9 mouse cellular contexts compared by ENCODE assay signal in the genomic region with DNA sequence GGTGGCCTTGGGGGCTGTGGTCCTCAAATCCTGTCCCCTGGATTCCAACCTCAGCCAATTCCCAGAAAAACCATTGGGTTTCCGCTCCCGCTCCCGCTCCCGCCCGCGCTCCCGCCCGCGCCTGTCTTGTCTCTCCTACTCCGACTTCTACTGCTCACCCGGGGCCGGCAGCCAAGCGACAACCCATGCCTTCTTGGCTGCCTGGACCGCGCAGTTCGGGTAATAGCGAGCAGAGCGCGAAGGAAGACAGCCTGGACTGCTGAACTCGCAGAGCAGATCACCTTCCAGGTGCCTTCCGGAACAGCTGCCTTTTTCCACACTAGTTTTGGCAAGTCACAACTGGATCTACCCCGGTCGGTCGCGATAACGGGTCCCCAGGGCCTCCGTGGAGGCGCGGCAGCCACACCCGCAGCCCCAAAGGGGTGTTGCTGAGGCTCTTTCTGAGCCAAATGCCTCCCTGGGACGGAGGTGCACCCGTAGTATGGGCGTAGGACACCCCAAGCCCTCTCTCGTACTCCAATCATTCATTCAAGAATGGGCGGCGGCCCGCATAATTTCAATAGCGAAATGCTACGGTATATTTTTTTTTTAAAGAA. TPM values are rescaled to one million over a fixed set of nuclear protein-coding genes. Genes with fewer than 3 reads are reported as not detected.
DNase-seq lines count a peak whose midpoint lies in the region; ATAC-seq lines count a peak whose summit lies in the region.
"Had no signal": no experiment of that assay in that cellular context is flagged by ENCODE, and none has a peak within 500 bp of the region (broad histone marks: within the 10 kb centered on the region; RNA-seq: fewer than 3 reads in every experiment).

No protein-coding gene starts in this region.

- H3K9ac ChIP-seq in intestine, embryonic 14.5 days (ENCODE audit: low read length) = no peak overlapping the region

- H3K36me3 ChIP-seq in intestine, embryonic 14.5 days (ENCODE audit: control insufficient read depth, insufficient read depth, low read length) = no peaks in the 10 kb centered on the region

- H3K9me3 ChIP-seq in intestine, embryonic 14.5 days (ENCODE audit: control insufficient read depth, low read length) = no peaks in the 10 kb centered on the region

- no peak overlapping the region for H3K27ac ChIP-seq in intestine, embryonic 14.5 days (ENCODE audit: low read depth)

- 3% methylated on average over 39 of the region's 39 CpGs for WGBS in intestine, embryonic 14.5 days

- H3K4me1 ChIP-seq in intestine, embryonic 14.5 days (replicated peaks; ENCODE audit: control insufficient read depth, insufficient read depth, low read length) = peaks cover 8% of the 10 kb centered on the region

- peak overlapping the region; percentile 26 for H3K4me2 ChIP-seq in intestine, embryonic 14.5 days (ENCODE audit: low read length)

- H3K27me3 ChIP-seq in intestine, embryonic 14.5 days (replicated peaks; ENCODE audit: control insufficient read depth, insufficient read depth, low read length) = peaks cover 100% of the 10 kb centered on the region

- peak; percentile 68 to 76 for DNase-seq in cerebellum, postnatal 10 days
- DNase-seq in cerebellum, adult 9-11 months = no peak
- DNase-seq in ovary, postnatal 36 days (ENCODE audit: low spot score) = peak; percentile 37
- DNase-seq in ovary, postnatal 14 days (ENCODE audit: low spot score) = no peak
- DNase-seq in intestine, embryonic 14.5 days (ENCODE audit: low spot score) = peak; percentile 74
- no peak for DNase-seq in thymus, postnatal 0 days (ENCODE audit: low spot score)

- H3K4me3 ChIP-seq in intestine, embryonic 14.5 days (ENCODE audit: low read depth, low read length) = peak overlapping the region; percentile 15; the same call in 1 of the 2 replicates

- ATAC-seq in intestine, embryonic 14.5 days (replicated peaks; ENCODE audit: low FRiP score, low TSS enrichment, low read depth) = no peak
- peak; percentile 63 for ATAC-seq in megakaryocyte progenitor cell, adult 5-6 weeks (replicated peaks; ENCODE audit: poor library complexity)
- ATAC-seq in cerebellum, adult (ENCODE audit: insufficient number of reproducible peaks, low FRiP score, low TSS enrichment) = no peak

RNA-seq across cellular contexts. Expression of a gene that starts 3.0 kb away (rescaled TPM):
- polyA plus RNA-seq in intestine, embryonic 14.5 days (2014; fragmentation: Nextera tagmentation; extraction: Ambion mirVana) = not detected in 2 replicates
- not detected in 2 replicates for total RNA-seq in megakaryocyte progenitor cell, adult 5-6 weeks (2015)
- not detected in 2 replicates for total RNA-seq in megakaryocyte progenitor cell, adult 5-6 weeks (2017)
- polyA plus RNA-seq in thymus, postnatal 0 days (2015; fragmentation: Nextera tagmentation; extraction: Ambion mirVana) = 0.17 and 0.21 TPM in 2 replicates

RNA-seq across cellular contexts. Expression of a gene that starts 23.2 kb away (rescaled TPM):
- polyA plus RNA-seq in intestine, embryonic 14.5 days (2014; fragmentation: Nextera tagmentation; extraction: Ambion mirVana) = 0.72 and 0.91 TPM in 2 replicates
- not detected in 2 replicates for total RNA-seq in megakaryocyte progenitor cell, adult 5-6 weeks (2015)
- not detected in 2 replicates for total RNA-seq in megakaryocyte progenitor cell, adult 5-6 weeks (2017)
- polyA plus RNA-seq in thymus, postnatal 0 days (2015; fragmentation: Nextera tagmentation; extraction: Ambion mirVana) = 0.33 and 0.45 TPM in 2 replicates
- polyA plus RNA-seq: cortical plate, adult 2 months had no signal

Comparison
In these comparisons a context has a peak if more than half of its experiments do, and no peak if none do; other contexts are left out.
1. DNase-seq: peak in cerebellum, postnatal 10 days (2 of 2), ovary, postnatal 36 days (single experiment) and intestine, embryonic 14.5 days (single experiment); none in cerebellum, adult 9-11 months (single experiment), ovary, postnatal 14 days (single experiment) and thymus, postnatal 0 days (single experiment).